Mouse (Mus musculus): ENCODE measurements at regions not wholly inside any gene's neighbourhood (a gene's known extent, or its start where the extent isn't known, plus 50 kb on each side); places are given as distances from the start of the nearest gene placed in this dataset.
"Not testable (repeated sequence)": the region's sequence is repeated elsewhere in the genome, so short reads cannot be mapped to it uniquely, and the experiment has no call there.

- peak; percentile 57 for DNase-seq (ENCODE audit: low read depth, low spot score)
Observed at GRCm38 (mm10) chr5:56207877-56208276, 1509.9 kb upstream of the Pcdh7 start.

DNA sequence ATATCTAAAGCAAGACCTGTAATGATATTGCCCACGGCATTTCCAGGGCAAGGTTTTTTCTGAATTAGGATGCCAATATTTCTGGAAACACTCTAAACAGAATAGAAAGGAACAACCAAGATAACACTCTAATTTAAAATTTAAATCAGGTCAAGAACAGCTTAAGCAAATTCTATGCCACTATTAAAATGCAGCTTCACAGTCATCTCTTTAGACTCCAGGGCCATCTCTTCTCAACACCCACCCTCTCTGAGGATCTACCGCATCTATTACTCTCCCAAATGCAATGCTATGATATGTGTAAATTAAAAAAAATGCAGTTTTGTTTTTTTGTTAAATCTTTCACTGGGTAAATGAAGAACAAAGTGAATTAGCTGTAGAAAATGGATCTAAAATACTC lies 1501.9 kb upstream of the Pcdh7 start:
- no peak for DNase-seq (ENCODE audit: low read depth, low spot score)

DNA sequence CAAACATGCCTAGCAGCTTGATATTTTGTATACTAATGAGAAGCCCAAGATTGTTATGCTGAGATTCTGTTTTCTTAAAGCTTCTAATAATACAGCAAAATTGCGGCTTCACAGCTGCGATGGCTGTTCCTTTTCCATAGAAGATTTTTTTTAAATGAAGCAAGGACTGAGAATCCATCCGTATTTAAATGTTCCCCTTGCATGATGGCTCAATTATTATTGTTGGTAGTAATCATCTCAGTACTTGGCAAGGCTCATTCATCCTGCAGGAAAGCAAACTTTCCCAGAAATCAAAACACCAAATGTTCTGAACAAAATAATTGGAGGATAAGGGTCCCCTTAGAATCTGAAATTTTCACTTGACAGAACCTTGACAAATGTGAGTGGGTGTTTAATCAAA lies 1451.6 kb upstream of the Pcdh7 start:
- peak; percentile 48 for DNase-seq (ENCODE audit: low read depth, low spot score)

GRCm38 (mm10) chr5:56291666-56292065 lies 1426.1 kb upstream of the Pcdh7 start:
- DNase-seq (ENCODE audit: low read depth, low spot score), result not testable (repeated sequence)

All from brain, adult 2 months (tissue).